Mouse (Mus musculus): ENCODE data around the gene Ezh1.

DNA sequence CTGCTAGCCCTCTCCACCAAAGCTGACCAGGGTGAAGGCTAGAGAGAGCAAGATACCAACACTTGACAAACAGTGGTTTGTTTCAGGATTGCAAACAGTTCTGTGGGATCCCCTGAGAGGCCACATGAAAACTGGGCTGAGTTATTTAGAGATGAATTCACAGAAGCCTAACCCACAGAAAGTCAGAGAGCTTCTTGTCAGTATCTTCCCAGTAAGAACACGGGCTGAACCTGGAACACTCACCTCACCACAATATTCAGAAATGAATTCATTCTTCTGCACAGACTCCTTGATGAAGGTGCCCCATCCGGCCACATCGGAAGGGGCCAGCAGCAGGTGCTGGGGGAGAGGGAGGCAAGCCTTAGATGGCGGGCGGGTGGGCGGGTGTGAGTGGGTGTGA, 31.6 kb downstream of the Ezh1 start:
- no peak for TF ChIP-seq CTCF (IDR thresholded peaks at IDR 0.05; ENCODE audit: low read depth, low read length)
- TF ChIP-seq POLR2A (IDR thresholded peaks at IDR 0.05; ENCODE audit: insufficient read depth, low read length): no peak
- no peak for TF ChIP-seq EP300 (IDR thresholded peaks at IDR 0.05; ENCODE audit: insufficient read depth, low read depth, low read length)

Data from ES-Bruce4 (cell line).